Mouse (Mus musculus): ENCODE data around the gene Wfdc6b. TPM values are rescaled to one million over a fixed set of nuclear protein-coding genes. Genes with fewer than 3 reads are reported as not detected.

Gene Wfdc6b
- total RNA-seq, 2 experiments from 2014 or later = not detected

Other genes with a start within 250 kb of the Wfdc6b start
- 1 to 10 TPM; 1.2 to 2.0 TPM for gene Slpi, start 224.4 kb upstream of the Wfdc6b start, total RNA-seq (2021)
- under 1 TPM; 0.41 to 0.91 TPM for gene Rbpjl, start 210.4 kb upstream of the Wfdc6b start, total RNA-seq (2021)
- 10 to 100 TPM; 21.2 to 21.6 TPM for gene Matn4, start 208.4 kb upstream of the Wfdc6b start, total RNA-seq (2021)
- gene Sdc4, start 169.6 kb upstream of the Wfdc6b start, total RNA-seq (2021) = 100 to 1,000 TPM; 117 to 137 TPM
- 10 to 100 TPM; 39.1 to 44.7 TPM for gene Sys1, start 156.6 kb upstream of the Wfdc6b start, total RNA-seq (2021)
- 10 to 100 TPM; 12.7 to 18.8 TPM for gene Gm20458, start 152.6 kb upstream of the Wfdc6b start, total RNA-seq (2021)
- not detected for gene Trp53tg5, start 139.8 kb upstream of the Wfdc6b start, total RNA-seq (2021)
- 10 to 100 TPM; 87.6 to 88.0 TPM for gene Dbndd2, start 127.4 kb upstream of the Wfdc6b start, total RNA-seq (2021)
- gene Pigt, start 116.0 kb upstream of the Wfdc6b start, total RNA-seq (2021) = 10 to 100 TPM; 95.2 to 96.5 TPM
- gene Wfdc2, start 51.1 kb upstream of the Wfdc6b start, total RNA-seq (2021) = 1 to 10 TPM in 1 of 2 experiments, not detected in 1; 5.6 TPM
- gene Spint3, start 40.1 kb upstream of the Wfdc6b start, total RNA-seq (2021) = not detected
- gene Wfdc6a, start 28.1 kb upstream of the Wfdc6b start, total RNA-seq (2021) = 1 to 10 TPM in 1 of 2 experiments, under 1 TPM in 1; 0.71 to 1.9 TPM
- gene Eppin, start 19.9 kb upstream of the Wfdc6b start, total RNA-seq (2021) = not detected
- not detected for gene Wfdc8, start 104 bp downstream of the Wfdc6b start, total RNA-seq (2021)
- not detected for gene Wfdc16, start 25.3 kb downstream of the Wfdc6b start, total RNA-seq (2021)
- gene Wfdc10, start 42.5 kb downstream of the Wfdc6b start, total RNA-seq (2021) = not detected
- gene Wfdc9, start 43.1 kb downstream of the Wfdc6b start, total RNA-seq (2021) = not detected
- gene Wfdc11, start 60.6 kb downstream of the Wfdc6b start, total RNA-seq (2021) = not detected
- gene Wfdc13, start 71.6 kb downstream of the Wfdc6b start, total RNA-seq (2021) = not detected
- not detected for gene Spint4, start 85.0 kb downstream of the Wfdc6b start, total RNA-seq (2021)
- gene Spint5, start 101.8 kb downstream of the Wfdc6b start, total RNA-seq (2021) = not detected
- gene Wfdc3, start 132.4 kb downstream of the Wfdc6b start, total RNA-seq (2021) = 1 to 10 TPM; 1.5 TPM
- gene Dnttip1, start 132.5 kb downstream of the Wfdc6b start, total RNA-seq (2021) = 10 to 100 TPM; 34.1 to 37.2 TPM
- 1 to 10 TPM; 2.9 to 4.0 TPM for gene Ube2c, start 156.4 kb downstream of the Wfdc6b start, total RNA-seq (2021)
- gene Tnnc2, start 166.4 kb downstream of the Wfdc6b start, total RNA-seq (2021) = not detected
- gene Snx21, start 172.3 kb downstream of the Wfdc6b start, total RNA-seq (2021) = 10 to 100 TPM; 33.3 to 39.8 TPM
- 10 to 100 TPM; 26.4 to 28.1 TPM for gene Acot8, start 191.4 kb downstream of the Wfdc6b start, total RNA-seq (2021)
- gene Zswim3, start 191.6 kb downstream of the Wfdc6b start, total RNA-seq (2021) = 1 to 10 TPM; 6.0 to 8.3 TPM
- gene Zswim1, start 209.2 kb downstream of the Wfdc6b start, total RNA-seq (2021) = 10 to 100 TPM; 18.1 to 18.2 TPM
- under 1 TPM in 1 of 2 experiments, not detected in 1; 0.67 TPM for gene Spata25, start 215.0 kb downstream of the Wfdc6b start, total RNA-seq (2021)
- gene Ctsa, start 219.4 kb downstream of the Wfdc6b start, total RNA-seq (2021) = 10 to 100 TPM; 87.7 to 89.6 TPM
- gene Neurl2, start 219.9 kb downstream of the Wfdc6b start, total RNA-seq (2021) = 1 to 10 TPM; 3.9 to 4.1 TPM
- 100 to 1,000 TPM in 1 of 2 experiments, 10 to 100 TPM in 1; 72.5 to 107 TPM for gene Pltp, start 244.2 kb downstream of the Wfdc6b start, total RNA-seq (2021)